Mouse (Mus musculus) activated CD4-positive, CD25-positive, alpha-beta regulatory T cell, adult 4 months (primary cell): ENCODE measurements around the gene Gpr26. TPM values are rescaled to one million over a fixed set of nuclear protein-coding genes. Genes with fewer than 3 reads are reported as not detected.

Experiments used
- ATAC-seq: one replicate; pipeline ENCODE4 v1.8.0; 2017
- polyA plus RNA-seq, 2 experiments: library from polyadenylated mRNA; unstranded; fragments of 100-300 nt; shearing (Covaris generic); gene quantifications; one replicate each; pipeline ENCODE4 v1.2.1; 2017

Gene Gpr26
- not detected for polyA plus RNA-seq

DNA sequence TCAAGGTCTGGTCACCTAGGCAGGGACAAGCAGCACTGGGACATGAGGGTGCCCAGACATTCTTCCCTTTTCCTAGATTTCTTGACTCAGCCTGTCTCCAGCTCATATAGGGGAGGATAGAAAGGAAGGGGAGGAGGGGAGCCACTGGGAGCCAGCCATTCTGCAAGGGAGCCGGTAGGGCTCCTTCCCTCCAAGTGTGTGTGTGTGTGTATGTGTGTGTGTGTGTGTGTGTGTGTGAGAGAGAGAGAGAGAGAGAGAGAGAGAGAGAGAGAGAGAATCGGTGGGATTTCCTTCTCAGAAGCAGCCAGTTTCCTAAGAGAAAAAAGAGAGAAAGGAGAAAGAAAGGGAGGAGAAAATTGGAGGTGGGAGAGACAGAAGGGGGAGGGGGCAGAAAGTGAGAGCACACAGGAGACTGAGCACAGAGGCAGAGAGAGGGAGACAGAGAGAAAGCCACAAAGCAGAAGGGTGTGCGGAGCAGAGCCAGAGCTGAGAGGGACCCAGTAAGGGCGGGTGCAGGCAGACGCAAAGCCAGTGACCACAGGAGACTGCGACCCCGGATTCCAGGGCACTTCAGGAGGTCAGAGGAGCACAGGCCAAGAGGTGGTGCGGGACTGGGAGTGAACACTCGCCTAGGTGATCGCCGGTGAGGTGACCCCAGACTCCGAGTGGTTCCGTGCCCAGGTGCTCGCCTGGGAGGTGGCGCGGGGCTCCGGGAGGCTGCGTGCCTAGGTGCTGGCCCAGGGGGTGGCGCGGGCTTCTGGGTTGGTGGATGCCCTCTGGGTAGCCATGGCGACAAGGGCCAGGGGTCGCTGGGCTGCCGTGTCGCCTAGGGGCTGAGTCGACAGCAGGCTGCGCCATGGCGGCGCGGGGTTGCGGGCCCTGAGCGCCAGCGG is at the start of gene Gpr26:
Gpr26 (plus strand) TSS at position 438 of the 893 bp plus-strand sequence.
- no peak for ATAC-seq

DNA sequence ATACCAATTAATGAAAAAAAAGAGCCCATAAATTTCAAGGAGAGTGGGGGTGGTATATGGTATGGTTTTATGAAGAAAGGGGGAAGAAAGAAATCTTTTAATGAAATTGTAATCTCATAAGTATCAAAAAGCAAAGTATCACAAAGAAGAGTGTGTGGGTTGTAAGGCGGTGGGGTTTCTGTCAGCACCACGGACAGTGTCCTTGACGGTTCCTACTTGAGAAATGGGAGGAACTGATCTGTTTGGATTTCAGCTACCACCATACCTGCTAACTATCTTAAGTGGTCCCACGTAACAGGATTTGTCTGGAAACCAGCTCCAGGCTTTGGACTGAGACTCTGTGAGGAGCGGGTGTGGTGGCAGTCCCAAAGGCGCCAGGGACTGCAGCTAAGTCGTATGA is 48.9 kb upstream of the Gpr26 start:
- ATAC-seq: no peak

DNA sequence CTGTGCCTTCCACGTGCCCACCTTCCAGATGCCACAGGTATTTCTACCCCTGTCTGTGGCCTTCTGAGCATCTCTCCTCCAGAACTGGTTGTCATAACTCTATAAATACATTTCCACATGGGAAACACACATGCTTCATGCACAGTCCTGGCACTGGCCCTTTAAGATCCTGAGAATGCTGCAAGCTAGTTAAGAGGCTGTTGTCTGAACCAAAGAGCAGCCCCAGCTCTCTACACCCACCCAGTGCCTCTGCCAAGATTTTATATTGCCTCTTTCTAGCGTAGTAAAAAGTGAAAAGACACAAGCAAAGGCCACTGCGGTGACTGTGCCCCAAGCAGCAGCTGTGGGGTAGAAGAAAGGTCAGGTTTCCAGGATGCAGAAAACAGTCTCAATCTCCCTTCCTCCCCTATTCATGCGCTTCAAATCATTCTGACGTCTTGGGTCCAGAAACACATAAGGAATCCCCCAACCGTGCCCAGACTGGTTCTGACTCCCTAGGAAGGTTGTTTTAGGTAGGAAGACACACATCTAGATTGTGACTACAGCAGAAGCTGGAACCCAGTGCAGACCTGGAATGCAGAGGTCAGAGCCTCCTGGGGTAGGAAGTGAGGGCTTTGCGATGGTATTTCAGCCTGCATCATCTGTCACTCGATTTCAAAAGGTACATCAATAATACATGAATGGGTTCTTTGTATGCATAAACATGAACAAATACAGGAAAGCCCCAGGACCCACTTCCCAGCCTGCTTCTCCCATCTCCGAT is 38.8 kb upstream of the Gpr26 start:
- no peak for ATAC-seq

DNA sequence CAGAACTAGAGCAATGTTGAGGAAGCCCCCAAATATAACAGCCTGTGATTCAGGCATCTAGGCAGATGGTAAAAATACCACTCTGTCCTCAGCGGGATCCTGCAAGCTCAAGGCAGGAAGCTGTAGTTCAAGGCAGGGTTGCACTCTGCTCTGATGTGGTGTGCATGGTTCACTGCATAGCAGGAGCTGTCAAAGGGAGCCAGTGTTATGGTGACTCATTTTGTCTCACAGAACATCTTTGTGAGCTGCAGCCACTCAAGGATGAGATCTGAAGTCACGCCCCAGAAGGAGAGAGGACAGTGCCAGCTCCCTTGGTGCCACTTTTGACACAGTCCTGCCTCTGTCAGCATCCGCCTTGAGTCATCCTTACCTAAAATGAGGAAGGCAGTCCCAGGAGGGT is 28.6 kb upstream of the Gpr26 start:
- no peak for ATAC-seq

DNA sequence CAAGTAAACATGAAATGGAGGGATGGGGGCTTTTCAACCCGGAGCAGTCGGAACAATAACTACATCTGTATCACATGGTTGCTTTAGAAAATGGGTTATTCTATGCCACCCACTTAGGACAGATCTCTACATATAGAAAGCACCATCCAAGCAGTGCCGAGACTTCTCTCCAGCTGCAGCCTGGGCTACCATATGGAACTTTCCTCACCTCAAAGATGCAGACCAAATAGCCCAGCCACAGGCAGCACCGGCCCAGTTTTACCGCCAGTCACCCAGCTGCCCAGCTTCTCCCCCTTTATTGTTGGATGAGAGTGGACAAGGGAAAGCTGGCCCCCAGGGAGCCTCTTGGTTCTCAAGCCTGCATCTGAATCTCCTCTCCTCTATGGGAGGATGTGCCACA is 15.1 kb upstream of the Gpr26 start:
- ATAC-seq: no peak

DNA sequence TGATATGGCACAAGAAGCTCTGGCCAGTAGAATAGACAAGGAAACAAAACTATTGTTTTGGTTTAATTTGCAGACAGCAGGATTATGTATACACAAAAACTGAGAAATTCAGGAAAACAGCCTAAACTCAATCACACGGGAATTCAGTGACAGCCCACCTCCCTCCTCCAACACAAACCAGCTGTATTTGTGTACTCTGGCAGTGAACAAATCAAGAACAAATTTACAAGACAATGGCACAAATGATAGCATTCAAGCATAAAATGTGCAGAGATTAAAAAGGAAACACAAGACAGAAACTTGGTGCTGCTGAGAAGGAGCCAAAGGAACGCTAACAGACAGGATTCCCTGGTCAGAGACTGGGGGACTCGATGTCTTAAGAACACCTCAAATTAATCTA is 12.9 kb upstream of the Gpr26 start:
- no peak for ATAC-seq

DNA sequence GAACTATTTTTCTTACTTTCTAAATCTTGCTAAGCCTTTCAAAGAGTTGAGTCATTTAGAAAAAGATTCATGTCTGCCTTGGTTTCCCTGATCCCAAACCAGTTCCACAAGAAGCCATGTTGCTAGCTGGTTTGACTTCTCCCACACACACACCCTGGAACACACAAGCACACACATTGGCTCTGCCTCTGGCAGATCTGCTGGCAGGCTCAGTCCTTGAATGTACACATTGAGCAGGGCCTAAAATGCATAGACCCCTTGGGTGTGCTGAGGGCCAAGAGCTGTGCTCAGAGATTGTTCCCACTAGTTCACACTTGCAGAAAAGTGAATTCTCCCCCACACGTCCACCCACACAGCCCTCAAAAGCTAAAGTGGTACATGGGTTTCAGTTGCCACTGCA is 7.6 kb upstream of the Gpr26 start:
- ATAC-seq: no peak

DNA sequence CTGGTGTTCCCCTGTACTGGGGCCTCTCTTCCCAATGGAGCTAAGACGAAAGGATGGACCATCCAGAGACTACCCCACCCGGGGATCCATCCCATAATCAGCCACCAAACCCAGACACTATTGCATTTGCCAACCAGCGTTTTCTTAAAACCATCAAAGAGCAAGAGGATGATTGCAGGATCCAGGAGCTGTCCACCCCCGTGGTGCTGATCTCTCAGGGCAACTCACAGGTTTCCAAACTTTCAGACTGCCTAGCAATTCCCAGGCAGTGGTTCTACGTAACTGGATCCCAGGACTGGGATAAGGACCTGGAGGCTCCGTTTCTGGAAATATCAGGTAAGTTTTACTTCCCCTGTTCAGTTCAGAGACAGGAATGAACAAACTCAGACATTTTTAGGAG is 5.7 kb upstream of the Gpr26 start:
- ATAC-seq: no peak

DNA sequence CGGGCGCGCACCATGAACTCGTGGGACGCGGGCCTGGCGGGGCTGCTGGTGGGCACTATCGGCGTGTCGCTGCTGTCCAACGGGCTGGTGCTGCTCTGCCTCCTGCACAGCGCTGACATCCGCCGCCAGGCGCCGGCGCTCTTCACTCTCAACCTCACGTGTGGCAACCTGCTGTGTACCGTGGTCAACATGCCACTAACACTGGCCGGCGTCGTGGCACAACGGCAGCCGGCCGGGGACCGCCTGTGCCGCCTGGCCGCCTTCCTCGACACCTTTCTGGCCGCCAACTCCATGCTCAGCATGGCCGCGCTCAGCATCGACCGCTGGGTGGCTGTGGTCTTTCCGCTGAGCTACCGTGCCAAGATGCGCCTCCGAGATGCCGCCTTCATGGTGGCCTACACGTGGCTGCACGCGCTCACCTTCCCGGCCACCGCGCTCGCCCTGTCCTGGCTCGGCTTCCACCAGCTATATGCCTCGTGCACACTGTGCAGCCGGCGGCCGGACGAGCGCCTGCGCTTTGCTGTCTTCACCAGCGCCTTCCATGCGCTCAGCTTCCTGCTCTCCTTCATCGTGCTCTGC is 745 bp downstream of the Gpr26 start:
- no peak for ATAC-seq

DNA sequence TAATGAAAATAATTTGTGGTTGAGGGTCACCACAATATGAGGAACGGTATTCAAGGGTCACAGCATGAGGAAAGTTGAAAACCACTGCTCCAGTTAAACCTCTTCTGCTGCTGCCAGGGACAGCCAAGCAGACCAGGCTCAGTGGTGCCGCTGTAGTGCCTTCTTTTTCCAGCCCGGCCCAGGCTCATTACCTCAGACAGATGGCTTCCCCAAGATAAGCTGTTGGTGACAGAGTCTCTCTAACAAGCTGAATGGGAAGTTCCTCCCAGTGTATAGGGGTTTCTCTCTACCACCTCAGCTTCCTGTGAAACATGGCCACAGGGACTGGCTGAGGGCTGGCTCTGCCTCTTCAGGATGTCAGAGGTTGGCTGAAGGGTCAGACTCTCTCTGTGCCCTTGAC is 4.0 kb downstream of the Gpr26 start:
- ATAC-seq: no peak

DNA sequence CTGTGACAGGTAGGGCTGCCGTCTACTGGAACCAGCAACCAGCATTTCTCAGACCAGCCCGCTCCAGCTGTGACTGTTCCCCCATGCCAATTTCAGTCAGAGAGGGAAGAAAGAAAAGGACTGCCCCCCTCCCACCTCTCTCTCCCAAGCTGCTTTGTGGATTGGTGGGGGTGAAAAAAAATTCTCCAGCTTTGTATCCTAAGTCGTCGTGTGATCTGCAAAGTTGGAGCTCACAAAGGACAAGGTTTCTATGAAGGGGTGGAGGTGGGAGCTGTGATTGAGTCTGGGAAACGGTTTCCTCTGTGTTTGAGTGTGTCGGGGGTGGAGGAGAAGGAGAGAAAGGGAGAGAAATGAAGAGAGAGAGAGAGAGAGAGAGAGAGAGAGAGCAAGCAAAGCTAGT is 9.6 kb downstream of the Gpr26 start:
- no peak for ATAC-seq

DNA sequence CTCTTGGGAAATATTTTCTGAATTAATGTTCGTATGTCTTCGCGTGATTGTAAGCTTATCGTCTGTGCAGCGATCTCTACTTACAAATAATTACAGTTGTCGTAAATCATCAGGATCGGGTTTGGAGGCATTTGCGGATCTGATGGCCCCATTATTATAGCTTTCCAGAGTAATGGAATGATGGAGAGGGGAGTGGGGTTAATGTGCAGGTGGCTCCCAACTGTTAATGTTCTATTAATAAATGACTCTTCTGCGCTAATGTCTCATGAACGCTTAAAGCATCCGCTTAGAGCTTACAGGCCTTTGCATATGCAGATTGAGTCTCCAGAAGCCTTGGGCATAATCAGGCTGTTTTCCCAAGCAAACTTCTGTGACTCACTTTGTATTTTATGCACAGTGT is 12.3 kb downstream of the Gpr26 start:
- no peak for ATAC-seq

DNA sequence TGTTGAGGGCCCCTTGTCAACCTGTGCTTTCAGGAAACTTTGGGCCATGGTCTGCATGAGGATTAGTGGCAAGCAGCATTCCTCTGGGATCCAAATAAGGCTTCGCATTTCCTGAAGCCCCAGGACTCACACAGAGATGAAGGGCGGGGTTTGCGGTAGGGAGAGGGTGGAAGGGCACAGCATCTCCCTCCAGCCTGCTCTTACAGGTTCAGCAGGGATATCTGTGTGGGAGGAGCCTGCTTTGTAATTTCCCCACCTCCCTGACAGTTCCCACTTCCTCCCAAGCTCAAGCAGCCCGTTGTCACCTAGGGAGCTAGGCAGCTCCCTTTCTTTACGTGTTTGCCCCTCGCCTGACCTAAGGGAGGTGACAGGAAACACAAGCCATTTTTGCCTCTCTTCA is 22.8 kb downstream of the Gpr26 start:
- ATAC-seq: no peak

DNA sequence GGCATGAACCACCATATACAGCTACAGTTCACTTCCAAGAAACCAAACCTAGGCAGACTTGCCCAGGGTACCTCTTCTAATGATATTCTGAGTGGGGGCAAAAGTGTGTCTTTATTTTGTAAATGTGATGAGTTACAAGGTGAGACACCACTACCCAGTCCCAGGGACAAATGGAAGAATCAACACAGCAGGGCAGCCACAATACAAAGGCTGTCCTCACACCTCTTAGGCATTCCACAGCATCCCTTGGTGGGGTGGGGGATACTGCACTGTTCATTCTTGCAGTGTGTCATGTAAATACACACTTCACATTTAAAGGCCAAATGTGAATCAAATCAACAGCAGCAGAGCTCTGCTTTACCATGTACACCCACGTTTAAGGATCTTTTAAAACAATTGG is 26.0 kb downstream of the Gpr26 start:
- ATAC-seq: no peak

DNA sequence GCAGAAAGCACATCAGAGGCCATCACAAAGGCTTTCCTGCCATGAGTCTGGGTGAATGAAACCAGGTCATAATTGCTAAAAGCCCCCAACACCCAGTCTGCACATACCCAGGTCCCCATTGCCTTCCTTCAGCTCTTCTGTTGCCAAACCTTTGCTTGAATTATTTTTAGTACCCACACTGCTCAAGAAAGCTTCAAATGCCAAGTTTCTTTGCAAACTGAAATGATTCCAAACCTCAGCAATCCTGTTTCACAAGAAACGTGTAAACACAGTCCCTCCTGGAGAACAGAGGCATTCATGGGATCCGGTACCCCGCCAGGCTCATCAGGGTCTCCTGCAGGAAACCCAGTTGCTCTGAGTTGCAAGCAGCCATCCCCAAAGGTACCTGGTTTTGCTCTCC is 26.6 kb downstream of the Gpr26 start:
- ATAC-seq: no peak

DNA sequence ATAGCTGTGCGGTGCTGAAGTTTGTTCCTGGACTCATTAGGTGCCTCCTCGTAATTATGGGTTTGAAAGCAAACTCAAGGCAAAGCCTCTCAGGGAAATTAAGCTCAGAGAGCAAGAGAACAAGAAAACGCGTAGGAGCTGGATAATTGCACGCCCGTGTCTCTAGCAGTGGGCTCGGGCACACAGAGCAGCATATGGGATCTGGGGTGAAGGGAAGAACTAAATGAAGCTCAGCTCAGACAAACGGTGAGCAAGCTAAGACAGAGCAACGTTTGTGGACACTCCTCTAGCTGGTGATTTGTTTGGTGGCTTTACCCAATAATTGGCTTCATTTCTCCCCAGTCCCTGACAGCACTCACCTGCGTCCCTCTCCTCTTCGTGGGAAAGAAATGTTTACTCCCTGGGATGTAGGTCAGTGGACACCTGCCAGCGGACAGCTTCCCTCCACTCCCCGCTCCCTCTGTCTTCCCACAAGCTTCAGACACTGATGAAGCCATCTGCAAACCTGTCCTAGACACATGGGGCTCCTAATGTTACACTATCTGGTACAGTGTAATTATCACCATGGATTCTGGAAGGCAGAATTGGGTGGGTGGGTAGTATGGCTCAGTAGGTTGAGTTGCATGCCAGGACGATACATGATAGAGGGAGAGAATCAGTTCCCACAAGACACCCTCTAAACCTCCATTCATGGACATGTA is 39.9 kb downstream of the Gpr26 start:
- ATAC-seq: no peak

DNA sequence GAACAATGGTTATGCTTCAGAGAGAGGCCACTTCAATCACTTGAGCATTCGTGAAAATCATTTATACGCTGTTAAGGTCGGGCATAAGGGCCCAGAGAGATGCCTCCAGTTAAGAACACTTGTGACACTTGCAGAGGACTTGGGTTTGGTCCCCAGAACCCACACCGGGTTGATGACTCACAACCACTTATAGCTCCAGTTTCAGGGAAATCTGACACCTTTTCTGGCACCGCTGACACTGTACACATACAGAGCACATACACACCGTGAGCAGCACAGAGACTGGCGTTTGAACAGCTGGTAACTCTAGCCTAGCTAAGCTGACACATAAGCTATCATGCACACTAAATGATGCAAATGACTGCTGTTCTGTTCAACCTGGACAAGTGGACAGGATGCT is 42.7 kb downstream of the Gpr26 start:
- no peak for ATAC-seq

DNA sequence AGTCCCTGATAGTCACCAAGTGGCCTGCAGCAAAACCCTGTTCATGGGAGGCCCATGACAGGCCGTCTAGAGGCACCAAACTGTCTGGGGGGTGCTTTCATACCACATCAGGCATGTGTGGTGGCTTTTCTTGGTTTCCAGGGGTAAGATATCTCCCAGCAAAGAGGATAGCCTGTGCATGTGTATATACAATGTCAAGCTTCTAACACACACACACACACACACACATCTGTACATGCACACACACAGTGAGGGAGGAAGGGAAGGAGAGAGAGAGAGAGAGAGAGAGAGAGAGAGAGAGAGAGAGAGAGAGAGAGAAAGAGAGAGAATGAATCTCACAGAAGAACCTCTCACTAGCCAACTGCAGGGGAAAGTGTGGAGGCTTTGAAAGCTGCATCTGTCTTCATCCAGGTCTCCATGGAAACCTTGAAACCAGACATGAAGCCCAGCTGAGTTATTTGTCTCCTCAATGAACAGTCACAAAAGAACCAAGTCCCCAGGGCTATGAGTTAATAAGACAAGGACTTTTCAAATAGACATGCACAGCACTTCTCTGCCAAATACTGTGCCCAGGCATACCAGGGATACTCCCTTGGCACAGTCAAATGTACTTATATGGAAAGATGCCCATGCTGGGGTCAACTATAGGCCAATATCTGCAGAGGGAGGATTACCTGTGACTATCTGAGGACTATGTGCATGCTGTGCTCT is 46.9 kb downstream of the Gpr26 start:
- no peak for ATAC-seq

DNA sequence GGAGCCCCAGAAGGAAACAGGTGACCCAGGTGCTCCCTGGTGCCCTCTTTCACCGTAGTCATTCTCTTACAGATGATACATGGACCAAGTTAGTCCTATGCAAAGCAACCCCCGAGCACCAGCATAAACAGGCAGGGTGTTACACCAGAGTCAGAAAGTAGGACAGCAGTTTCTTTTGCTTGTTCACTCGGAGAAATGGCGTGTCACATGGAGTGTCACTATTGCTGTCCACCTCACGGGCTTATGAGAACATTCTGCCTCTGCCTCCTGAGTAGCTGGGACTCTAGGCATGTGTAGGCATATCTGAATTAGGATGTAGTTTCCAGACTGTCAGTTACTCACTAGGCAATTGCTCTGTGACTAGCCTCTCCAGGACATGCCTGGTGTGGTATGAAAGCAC is 47.7 kb downstream of the Gpr26 start:
- no peak for ATAC-seq

DNA sequence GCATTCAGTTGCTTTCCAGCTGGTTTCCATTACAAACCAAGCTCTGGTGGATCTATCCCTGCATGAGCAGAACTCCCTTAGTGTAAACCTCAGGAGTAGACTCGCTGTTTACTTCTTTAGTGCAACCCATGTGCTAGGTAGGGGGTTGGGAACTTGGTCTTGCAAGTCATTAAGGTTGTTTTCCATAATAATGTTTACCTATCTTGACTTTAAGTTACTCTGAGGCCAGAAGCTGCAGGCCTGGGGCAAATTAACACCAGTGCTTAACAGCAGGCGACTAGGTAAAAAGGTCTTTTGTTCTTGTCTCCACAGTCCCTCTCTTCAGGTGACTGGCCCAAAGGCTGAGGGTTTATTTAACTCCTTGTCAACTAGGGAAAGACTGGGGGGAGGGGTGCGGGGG is 48.9 kb downstream of the Gpr26 start:
- no peak for ATAC-seq

DNA sequence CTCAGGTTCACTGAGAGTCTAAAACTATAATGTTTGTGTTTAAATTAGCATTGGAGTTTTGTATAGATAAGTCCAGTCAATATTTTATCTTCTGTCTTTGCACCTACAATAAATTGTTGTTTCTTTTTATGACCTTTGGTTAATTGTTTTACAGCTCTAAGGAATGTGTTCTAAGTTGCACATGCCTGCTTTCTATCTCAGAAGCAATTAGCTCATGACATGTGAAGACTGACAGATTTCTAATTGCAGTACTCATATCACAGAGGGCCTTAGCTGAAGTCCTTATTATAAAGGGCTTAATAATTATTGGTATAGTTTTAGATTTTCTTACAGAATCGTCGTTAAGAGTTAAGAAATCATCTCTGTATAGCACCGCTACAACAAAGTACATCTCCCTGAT is 49.7 kb downstream of the Gpr26 start:
- no peak for ATAC-seq

DNA sequence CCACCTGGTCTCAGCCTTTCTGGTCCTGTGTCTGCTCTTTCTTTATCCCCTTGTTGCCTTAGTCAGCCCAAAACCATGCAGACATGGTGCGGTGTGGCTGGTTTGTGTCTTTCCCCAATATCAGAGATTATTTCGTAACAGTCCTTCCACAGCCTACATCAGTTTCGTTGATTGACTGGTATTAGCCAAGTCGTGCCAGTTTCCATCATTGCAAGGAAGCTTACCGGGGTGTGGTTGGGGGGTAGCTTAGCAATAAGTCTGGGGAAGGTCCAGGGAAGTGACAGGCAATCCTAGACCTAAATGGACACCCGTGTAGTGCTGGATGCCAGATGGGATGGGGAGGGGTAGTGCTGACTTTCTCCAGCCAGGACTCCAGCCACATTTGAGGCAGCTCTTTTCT is 59.3 kb downstream of the Gpr26 start:
- ATAC-seq: no peak

DNA sequence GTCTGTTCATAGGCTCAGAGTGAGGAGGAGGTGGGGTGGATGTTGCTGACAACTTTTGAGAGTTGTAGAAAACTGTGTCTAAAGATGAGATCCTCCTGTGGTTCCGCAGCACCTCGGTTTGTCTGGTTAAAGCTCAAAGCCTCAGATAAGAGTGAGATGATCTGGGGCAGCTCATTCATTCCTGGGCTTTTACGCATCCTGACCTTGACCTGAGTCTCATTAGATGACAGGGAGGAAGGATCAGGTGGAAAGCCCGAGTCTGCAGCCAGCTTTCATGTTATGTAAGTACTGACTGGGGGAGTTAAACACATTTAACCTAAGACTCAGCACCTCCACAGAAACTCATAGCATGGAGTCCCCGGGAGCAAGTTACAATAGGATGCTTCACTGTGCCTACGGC is 60.4 kb downstream of the Gpr26 start:
- no peak for ATAC-seq
